Mouse (Mus musculus) cerebellum, postnatal 36 days (tissue): ENCODE results near the gene Senp6.
"Not testable (repeated sequence)": the region's sequence is repeated elsewhere in the genome, so short reads cannot be mapped to it uniquely, and the experiment has no call there.

Experiments used
- DNase-seq, 2 experiments: peaks; one replicate each; pipeline ENCODE4 v3.0.0; 2021 to 2022; ENCODE audit warnings: mixed read lengths in 2 of 2

Senp6 gene

GRCm38 (mm10) chr9:80080941-80081340 is 14.2 kb downstream of the Senp6 start:
- DNase-seq, result no peak

DNA sequence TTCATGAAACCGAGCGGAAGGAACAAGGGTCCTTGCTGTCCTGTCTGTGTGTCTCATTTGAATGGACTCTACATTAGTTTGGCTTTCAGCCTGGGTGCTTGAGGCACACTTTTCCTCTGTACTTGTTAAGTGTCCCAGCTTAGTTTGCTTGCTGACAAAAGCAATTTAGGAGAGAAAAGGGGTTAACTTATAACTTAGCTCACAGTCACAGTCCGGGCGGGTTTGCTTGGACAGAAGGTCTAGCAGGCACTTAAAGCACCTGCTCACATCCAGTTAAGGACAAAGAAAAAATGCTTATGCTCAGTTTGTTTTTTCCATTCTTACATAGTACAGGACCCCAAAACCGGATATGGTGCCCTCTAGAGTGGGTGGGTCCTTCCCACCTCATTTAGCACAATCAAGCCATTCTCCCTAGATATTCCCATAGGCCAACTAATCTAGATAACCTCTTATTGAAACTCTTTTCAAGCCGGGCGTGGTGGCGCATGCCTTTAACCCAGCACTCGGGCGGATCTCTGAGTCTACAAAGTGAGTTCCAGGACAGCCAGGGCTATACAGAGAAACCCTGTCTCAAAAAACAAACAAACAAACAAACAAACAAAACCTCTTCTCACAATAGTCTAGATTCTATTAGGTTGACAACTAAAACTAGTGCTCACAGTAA is 17.9 kb downstream of the Senp6 start:
- DNase-seq, result no peak

GRCm38 (mm10) chr9:80085665-80086064 is 19.0 kb downstream of the Senp6 start:
- DNase-seq, result no peak

DNA sequence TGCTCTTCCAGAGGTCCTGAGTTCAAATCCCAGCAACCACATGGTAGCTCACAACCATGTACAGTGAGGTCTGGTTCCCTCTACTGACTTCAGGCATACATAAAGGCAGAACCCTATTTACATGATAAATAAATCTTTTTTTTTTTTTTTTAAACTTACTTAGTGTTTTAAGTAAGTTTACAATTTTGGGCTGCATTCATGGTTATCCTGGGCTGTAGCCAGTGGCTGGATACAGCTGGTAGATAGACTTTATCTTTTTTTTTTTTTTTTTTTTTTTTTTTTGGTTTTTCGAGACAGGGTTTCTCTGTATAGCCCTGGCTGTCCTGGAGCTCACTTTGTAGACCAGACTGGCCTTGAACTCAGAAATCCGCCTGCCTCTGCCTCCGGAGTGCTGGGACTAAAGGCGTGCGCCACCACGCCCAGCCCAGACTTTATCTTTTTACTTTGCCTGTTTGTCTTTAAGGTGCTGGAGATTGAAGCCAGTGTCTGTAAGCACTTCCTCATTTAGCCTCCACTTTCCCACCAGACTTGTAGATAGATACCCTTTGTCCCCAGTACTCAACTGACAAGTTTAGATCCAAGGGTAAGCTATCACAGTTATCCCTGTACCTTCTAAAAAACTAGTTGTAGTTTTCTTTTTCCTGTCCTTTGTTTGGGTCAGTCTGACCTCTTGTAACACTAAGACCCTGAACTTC is 19.7 kb downstream of the Senp6 start:
- DNase-seq, result not testable (repeated sequence)

DNA sequence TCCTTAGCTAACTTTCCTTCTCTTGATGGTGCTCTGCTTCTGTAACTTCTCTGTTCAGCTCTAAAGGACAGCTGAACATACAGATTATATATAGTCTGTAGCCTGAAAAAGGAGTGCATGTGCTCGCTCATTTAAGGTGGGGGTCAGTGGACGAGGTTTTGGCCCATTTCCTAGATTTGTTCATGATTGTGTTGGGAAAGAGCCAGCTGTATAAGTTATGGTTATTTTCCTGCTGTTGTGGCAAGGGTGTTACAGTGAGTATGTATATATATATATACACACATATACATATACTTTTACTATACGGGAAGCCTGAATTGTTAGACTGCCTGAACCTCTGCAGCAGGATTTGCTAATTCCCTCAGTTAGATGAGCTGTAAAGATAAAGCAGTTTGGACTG is 22.7 kb downstream of the Senp6 start:
- no peak for DNase-seq

- DNase-seq, result no peak
These were observed 29.6 kb downstream of the Senp6 start for GRCm38 (mm10) chr9:80096325-80096724.

DNA sequence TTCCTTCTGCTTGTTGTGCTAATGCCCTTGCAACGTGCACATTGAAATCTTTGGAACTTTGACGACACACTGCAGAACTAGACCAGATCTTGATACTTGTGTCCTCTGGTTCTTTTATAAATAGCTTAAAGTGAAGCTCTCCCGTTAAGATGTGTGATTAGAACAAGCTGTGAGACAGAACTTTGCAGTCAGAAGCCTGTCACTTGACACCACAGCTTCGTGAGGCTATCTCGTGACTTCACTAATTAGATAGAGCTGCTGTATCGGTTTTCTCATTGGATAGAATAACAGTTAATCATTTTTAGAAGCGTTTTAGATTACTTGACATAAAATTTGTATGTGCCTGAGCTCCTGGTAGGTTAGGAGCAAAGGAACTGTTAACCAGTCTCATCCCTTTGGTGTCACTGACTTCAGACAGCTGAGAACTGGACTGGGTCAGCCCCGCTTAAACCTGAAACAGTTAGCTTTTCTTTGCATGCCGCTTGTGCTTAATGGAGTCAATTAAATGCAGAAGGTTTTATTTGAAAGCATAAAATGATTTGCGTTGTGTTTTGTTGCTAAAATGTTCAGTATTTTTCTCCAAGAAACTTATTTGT is 79.4 kb downstream of the Senp6 start:
- DNase-seq, result no peak

DNA sequence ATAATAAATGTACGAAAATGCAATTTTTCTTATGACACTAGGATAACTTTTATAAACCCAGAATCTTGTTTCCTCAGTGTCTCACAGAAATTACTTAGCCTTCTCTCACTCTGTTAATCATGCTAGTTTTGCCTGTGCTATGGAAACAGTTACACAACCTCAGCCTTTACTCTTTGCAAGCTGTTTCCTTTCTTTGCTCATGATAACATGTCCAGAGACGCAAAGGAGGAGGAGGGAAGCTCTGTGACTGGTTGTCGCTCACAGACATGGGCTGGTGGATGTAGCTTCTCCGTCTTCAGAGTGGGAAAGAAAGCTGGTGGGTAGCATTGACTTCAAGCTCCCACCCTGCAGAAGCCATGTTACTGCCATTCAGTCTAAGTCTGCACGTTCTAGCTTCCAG is 82.9 kb downstream of the Senp6 start:
- DNase-seq, result no peak

GRCm38 (mm10) chr9:80155277-80155676 is 88.6 kb downstream of the Senp6 start:
- DNase-seq, result no peak

GRCm38 (mm10) chr9:80156780-80157179 is 90.1 kb downstream of the Senp6 start:
- DNase-seq, result no peak

- no peak for DNase-seq
These were observed 91.2 kb downstream of the Senp6 start for GRCm38 (mm10) chr9:80157840-80158465.

DNA sequence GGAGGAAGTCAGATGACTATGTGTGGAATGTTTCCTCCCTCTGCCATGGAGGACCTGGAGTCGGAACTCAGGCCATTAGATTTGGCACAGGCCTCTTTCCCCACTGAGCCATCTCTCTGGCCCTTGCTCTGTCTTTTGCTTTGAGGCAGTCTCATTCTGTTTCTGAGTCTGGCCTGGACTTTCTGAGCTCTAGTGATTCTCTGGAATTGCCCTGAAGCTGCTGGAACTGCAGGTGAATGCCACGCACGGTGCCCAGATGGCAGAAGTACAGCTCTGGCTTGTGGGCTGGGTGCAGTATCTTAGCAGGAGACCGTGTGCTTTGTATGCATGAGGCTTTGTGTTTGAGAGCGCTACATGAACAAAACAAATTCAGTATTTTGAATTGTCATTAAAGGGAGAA is 92.2 kb downstream of the Senp6 start:
- DNase-seq, result no peak

- DNase-seq, result no peak
These were observed 94.7 kb downstream of the Senp6 start for GRCm38 (mm10) chr9:80161451-80161850.

GRCm38 (mm10) chr9:80163126-80163723 is 96.5 kb downstream of the Senp6 start:
- DNase-seq, result no peak

DNA sequence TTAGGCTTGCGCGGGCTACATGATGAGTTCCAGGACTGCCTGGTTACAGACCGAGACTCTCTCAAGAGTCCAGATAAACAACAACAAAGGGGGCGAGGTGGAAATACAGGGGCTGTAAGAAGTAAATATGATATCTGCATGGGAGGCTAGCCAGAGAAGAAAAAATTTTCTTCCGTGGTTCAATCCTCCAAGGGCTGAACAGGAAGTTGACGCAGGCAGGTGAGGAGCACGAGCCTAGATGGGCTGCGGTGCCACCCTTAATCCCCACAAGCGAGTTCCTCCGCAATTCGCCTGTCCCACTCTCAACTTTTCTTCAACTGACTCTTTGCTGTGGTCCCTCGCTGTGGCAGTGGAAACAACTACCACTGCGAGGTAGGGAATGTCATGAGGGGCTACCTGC is 97.5 kb downstream of the Senp6 start:
- no peak for DNase-seq

DNA sequence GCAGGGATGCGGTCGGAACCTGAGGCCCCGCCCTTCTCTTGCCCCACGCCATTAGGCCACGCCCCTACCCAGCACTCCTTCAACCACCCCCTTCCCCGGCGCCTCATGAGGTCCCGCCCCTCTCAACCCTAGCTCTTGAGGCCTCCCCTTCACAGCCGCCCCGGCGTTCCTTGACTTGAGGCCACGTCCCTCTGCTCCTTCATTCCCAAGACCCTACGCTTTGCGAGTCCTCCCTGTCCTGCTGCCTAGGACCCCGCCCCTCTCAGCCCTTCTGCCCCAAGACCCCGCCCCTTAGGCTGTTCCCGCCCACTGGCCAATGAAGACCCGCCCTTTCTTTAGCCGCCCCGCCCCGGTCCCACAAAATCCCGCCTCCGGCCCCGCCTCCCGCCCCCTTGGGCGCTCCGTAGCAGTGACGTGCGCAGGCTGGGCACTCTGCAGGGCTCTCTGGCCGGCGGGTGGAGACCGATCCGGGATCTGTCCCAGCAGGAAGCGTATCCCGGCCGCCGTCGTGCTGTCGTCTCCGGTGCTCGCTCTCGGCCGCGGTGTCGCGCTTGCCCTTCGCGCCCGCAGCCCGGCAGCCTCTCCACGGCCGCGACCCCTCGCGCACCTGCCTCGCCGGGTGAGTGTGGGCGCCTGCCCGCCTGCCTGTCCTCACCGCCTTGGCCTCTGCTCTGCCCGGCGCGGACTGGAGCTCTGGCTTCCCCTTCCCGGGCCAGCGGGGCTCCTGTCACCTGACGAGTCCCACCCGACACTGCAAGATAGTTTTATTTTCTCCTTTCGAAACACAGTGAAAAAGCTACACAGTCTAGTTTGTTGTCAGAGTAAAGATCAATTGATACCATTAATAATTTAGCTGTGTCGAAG is 98.1 kb downstream of the Senp6 start, which contains the start of gene Myo6:
Myo6 (plus strand) TSS at position 421 of the 864 bp plus-strand sequence.
- DNase-seq, result peak; percentile 95 to 97

DNA sequence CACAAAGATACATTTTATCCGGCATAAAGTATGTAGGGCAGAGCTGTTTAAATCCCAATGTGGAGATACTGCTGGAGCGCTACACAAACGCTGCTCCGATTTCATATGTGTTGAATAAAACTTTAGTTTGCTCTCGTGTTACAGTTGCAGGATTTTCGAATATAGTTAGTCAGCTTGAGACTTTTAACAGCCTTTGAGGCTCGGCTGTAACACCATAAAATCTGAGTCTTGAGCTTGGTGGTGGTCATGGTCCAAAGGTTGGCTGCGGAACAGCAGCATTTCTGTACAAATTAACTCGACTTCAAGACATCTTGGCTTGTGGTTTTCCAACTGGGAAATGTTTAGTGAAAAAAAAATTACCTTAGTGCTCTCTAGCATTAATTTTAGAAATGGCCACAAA is 99.0 kb downstream of the Senp6 start:
- peak in 1 of 2 experiments; percentile 13 for DNase-seq

DNA sequence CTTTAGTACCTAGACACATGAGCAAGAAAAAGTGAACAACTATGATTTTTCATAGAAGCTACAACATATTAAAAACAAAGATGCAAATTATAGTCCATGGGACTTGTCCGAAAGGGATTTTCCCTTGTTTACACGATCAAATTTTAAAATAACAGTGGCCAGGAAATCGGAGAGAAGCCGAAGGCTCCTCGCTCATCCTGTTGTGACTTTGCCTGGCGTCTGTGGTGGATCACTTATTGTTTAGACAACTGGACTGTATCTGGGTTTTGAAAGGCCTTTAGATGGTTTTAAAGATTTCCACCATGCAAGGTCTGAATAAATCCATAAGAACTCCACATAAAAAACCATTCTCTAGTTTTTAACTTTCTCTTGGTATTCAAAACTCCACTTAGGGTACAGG is 99.7 kb downstream of the Senp6 start:
- no peak for DNase-seq

GRCm38 (mm10) chr9:80167089-80167488 is 100.4 kb downstream of the Senp6 start:
- DNase-seq, result no peak

DNA sequence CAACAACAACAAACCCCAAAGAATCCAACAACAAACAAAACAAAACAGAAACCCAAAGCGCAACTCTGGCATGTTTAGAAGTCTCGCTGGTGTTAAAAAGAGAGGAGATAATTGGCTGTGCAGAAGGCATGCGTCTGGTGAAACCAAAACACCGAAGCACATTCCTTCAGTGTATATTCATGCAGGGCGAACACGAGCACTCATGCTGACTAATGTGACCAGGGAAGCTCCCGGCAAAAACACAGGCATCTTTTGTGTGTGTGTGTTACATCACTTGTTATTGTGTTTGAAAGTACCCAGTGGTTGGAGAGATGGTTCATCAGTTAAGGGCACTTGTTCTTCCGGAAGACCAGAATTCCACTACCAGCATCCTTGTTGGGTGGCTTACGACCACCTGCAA is 102.8 kb downstream of the Senp6 start:
- no peak for DNase-seq

DNA sequence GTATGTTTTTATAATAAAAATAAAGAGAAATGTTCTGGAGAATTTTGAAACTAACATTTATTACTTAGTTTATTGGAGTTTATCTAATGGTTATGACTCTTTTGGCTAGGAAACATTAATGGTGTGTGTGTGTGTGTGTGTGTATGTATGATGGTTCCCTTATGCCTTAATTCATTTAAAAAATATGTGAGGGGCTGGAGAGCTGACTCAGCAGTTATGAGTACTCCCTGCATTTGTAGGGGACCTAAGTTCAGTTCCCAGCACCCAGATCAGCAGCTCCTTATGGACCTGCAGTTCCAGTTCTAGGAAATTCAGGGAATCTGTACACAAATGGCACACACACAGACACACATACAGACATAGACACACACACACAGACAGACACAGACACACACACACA is 104.5 kb downstream of the Senp6 start:
- DNase-seq, result no peak
